Mouse (Mus musculus): ENCODE measurements at regions not wholly inside any gene's neighbourhood (a gene's known extent, or its start where the extent isn't known, plus 50 kb on each side); places are given as distances from the start of the nearest gene placed in this dataset.

- Histone ChIP-seq H3K9me3 (ENCODE audit: control insufficient read depth, low read length) (no peaks in the 10 kb centered on the region), H3K4me1 (ENCODE audit: control insufficient read depth, insufficient read depth, low read length) (no peaks in the 10 kb centered on the region), H3K27me3 (replicated peaks; ENCODE audit: control insufficient read depth, insufficient read depth, low read length) (no peaks in the 10 kb centered on the region), H3K27ac (replicated peaks; ENCODE audit: low read depth, low read length) (no peak overlapping the region), H3K4me2 (ENCODE audit: low read depth, low read length) (no peak overlapping the region), H3K36me3 (ENCODE audit: control insufficient read depth, insufficient read depth, low read length) (no peaks in the 10 kb centered on the region), H3K9ac (ENCODE audit: low read depth, low read length) (no peak overlapping the region), H3K4me3 (ENCODE audit: low read depth, low read length) (no peak overlapping the region)
- DNase-seq (ENCODE audit: low spot score) (no peak), ATAC-seq (ENCODE audit: low read depth) (no peak)
- WGBS = 50% methylated on average over 1 of the region's 1 CpGs
Measured at GRCm38 (mm10) chr9:46891829-46892228, 106.7 kb upstream of the Gm4791 start.

GRCm38 (mm10) chr9:46889933-46890662 lies 108.4 kb upstream of the Gm4791 start:
- no peaks in the 10 kb centered on the region for H3K9me3 ChIP-seq (ENCODE audit: control insufficient read depth, low read length)
- no peaks in the 10 kb centered on the region for H3K36me3 ChIP-seq (ENCODE audit: control insufficient read depth, insufficient read depth, low read length)
- 73% methylated on average over 4 of the region's 4 CpGs for WGBS
- H3K27ac ChIP-seq (replicated peaks; ENCODE audit: low read depth, low read length) = no peak overlapping the region
- ATAC-seq (ENCODE audit: low read depth) (no peak), DNase-seq (ENCODE audit: low spot score) (peak; percentile 45)
- H3K27me3 ChIP-seq (replicated peaks; ENCODE audit: control insufficient read depth, insufficient read depth, low read length) = no peaks in the 10 kb centered on the region
- H3K4me2 ChIP-seq (ENCODE audit: low read depth, low read length) = no peak overlapping the region
- no peak overlapping the region for H3K9ac ChIP-seq (ENCODE audit: low read depth, low read length)
- H3K4me3 ChIP-seq (ENCODE audit: low read depth, low read length) = no peak overlapping the region
- no peaks in the 10 kb centered on the region for H3K4me1 ChIP-seq (ENCODE audit: control insufficient read depth, insufficient read depth, low read length)

- H3K9ac ChIP-seq (ENCODE audit: low read depth, low read length) = no peak overlapping the region
- H3K27me3 ChIP-seq (replicated peaks; ENCODE audit: control insufficient read depth, insufficient read depth, low read length) = no peaks in the 10 kb centered on the region
- no peak for DNase-seq (ENCODE audit: low spot score)
- no peaks in the 10 kb centered on the region for H3K9me3 ChIP-seq (ENCODE audit: control insufficient read depth, low read length)
- no peak for ATAC-seq (ENCODE audit: low read depth)
- 84% methylated on average over 8 of the region's 8 CpGs for WGBS
- H3K36me3 ChIP-seq (ENCODE audit: control insufficient read depth, insufficient read depth, low read length) = no peaks in the 10 kb centered on the region
- no peak overlapping the region for H3K4me3 ChIP-seq (ENCODE audit: low read depth, low read length)
- no peaks in the 10 kb centered on the region for H3K4me1 ChIP-seq (ENCODE audit: control insufficient read depth, insufficient read depth, low read length)
- H3K4me2 ChIP-seq (ENCODE audit: low read depth, low read length) = no peak overlapping the region
- H3K27ac ChIP-seq (replicated peaks; ENCODE audit: low read depth, low read length) = no peak overlapping the region
Measured at GRCm38 (mm10) chr9:46871211-46871994, 127.1 kb upstream of the Gm4791 start.

- H3K4me3 ChIP-seq (ENCODE audit: low read depth, low read length) = no peak overlapping the region
- 37% methylated on average over 4 of the region's 4 CpGs for WGBS
- no peaks in the 10 kb centered on the region for H3K9me3 ChIP-seq (ENCODE audit: control insufficient read depth, low read length)
- ATAC-seq (ENCODE audit: low read depth) (no peak), DNase-seq (ENCODE audit: low spot score) (no peak)
- H3K27me3 ChIP-seq (replicated peaks; ENCODE audit: control insufficient read depth, insufficient read depth, low read length) = no peaks in the 10 kb centered on the region
- no peak overlapping the region for H3K27ac ChIP-seq (replicated peaks; ENCODE audit: low read depth, low read length)
- H3K36me3 ChIP-seq (ENCODE audit: control insufficient read depth, insufficient read depth, low read length) = no peaks in the 10 kb centered on the region
- no peak overlapping the region for H3K9ac ChIP-seq (ENCODE audit: low read depth, low read length)
- H3K4me1 ChIP-seq (ENCODE audit: control insufficient read depth, insufficient read depth, low read length) = no peaks in the 10 kb centered on the region
- H3K4me2 ChIP-seq (ENCODE audit: low read depth, low read length) = no peak overlapping the region
Measured at GRCm38 (mm10) chr9:46863934-46864333, 134.6 kb upstream of the Gm4791 start.

- no peak overlapping the region for H3K4me3 ChIP-seq (ENCODE audit: low read depth, low read length)
- no peak overlapping the region for H3K27ac ChIP-seq (replicated peaks; ENCODE audit: low read depth, low read length)
- no peak overlapping the region for H3K9ac ChIP-seq (ENCODE audit: low read depth, low read length)
- no peaks in the 10 kb centered on the region for H3K4me1 ChIP-seq (ENCODE audit: control insufficient read depth, insufficient read depth, low read length)
- H3K27me3 ChIP-seq (replicated peaks; ENCODE audit: control insufficient read depth, insufficient read depth, low read length) = no peaks in the 10 kb centered on the region
- ATAC-seq (ENCODE audit: low read depth) = no peak
- H3K4me2 ChIP-seq (ENCODE audit: low read depth, low read length) = no peak overlapping the region
- WGBS = 96% methylated on average over 13 of the region's 13 CpGs
- no peak for DNase-seq (ENCODE audit: low spot score)
- no peaks in the 10 kb centered on the region for H3K36me3 ChIP-seq (ENCODE audit: control insufficient read depth, insufficient read depth, low read length)
- H3K9me3 ChIP-seq (ENCODE audit: control insufficient read depth, low read length) = no peaks in the 10 kb centered on the region
Measured at GRCm38 (mm10) chr9:46851753-46852152, 146.8 kb upstream of the Gm4791 start.

GRCm38 (mm10) chr9:46851336-46851735 lies 147.2 kb upstream of the Gm4791 start:
- Histone ChIP-seq H3K9me3 (ENCODE audit: control insufficient read depth, low read length) (no peaks in the 10 kb centered on the region), H3K27me3 (replicated peaks; ENCODE audit: control insufficient read depth, insufficient read depth, low read length) (no peaks in the 10 kb centered on the region), H3K9ac (ENCODE audit: low read depth, low read length) (no peak overlapping the region), H3K36me3 (ENCODE audit: control insufficient read depth, insufficient read depth, low read length) (no peaks in the 10 kb centered on the region), H3K4me3 (ENCODE audit: low read depth, low read length) (no peak overlapping the region), H3K27ac (replicated peaks; ENCODE audit: low read depth, low read length) (no peak overlapping the region), H3K4me1 (ENCODE audit: control insufficient read depth, insufficient read depth, low read length) (no peaks in the 10 kb centered on the region), H3K4me2 (ENCODE audit: low read depth, low read length) (no peak overlapping the region)
- DNase-seq (ENCODE audit: low spot score) = no peak
- WGBS = 60% methylated on average over 10 of the region's 10 CpGs
- ATAC-seq (ENCODE audit: low read depth) = no peak

GRCm38 (mm10) chr9:46845276-46845675 lies 153.3 kb upstream of the Gm4791 start:
- 65% methylated on average over 3 of the region's 3 CpGs for WGBS
- no peak for ATAC-seq (ENCODE audit: low read depth)
- no peak for DNase-seq (ENCODE audit: low spot score)
- H3K9me3 ChIP-seq (ENCODE audit: control insufficient read depth, low read length) = no peaks in the 10 kb centered on the region
- H3K9ac ChIP-seq (ENCODE audit: low read depth, low read length) = no peak overlapping the region
- H3K27ac ChIP-seq (replicated peaks; ENCODE audit: low read depth, low read length) = no peak overlapping the region
- H3K27me3 ChIP-seq (replicated peaks; ENCODE audit: control insufficient read depth, insufficient read depth, low read length) = no peaks in the 10 kb centered on the region
- no peak overlapping the region for H3K4me2 ChIP-seq (ENCODE audit: low read depth, low read length)
- no peaks in the 10 kb centered on the region for H3K4me1 ChIP-seq (ENCODE audit: control insufficient read depth, insufficient read depth, low read length)
- no peak overlapping the region for H3K4me3 ChIP-seq (ENCODE audit: low read depth, low read length)
- H3K36me3 ChIP-seq (ENCODE audit: control insufficient read depth, insufficient read depth, low read length) = no peaks in the 10 kb centered on the region

- no peaks in the 10 kb centered on the region for H3K36me3 ChIP-seq (ENCODE audit: control insufficient read depth, insufficient read depth, low read length)
- 91% methylated on average over 7 of the region's 7 CpGs for whole genome bisulfite sequencing
- no peak overlapping the region for H3K27ac ChIP-seq (replicated peaks; ENCODE audit: low read depth, low read length)
- ATAC-seq (ENCODE audit: low read depth) = no peak
- DNase-seq (ENCODE audit: low spot score) = no peak
- no peak overlapping the region for H3K4me3 ChIP-seq (ENCODE audit: low read depth, low read length)
- H3K9me3 ChIP-seq (ENCODE audit: control insufficient read depth, low read length) = no peaks in the 10 kb centered on the region
- H3K27me3 ChIP-seq (replicated peaks; ENCODE audit: control insufficient read depth, insufficient read depth, low read length) = no peaks in the 10 kb centered on the region
- H3K9ac ChIP-seq (ENCODE audit: low read depth, low read length) = no peak overlapping the region
- H3K4me2 ChIP-seq (ENCODE audit: low read depth, low read length) = no peak overlapping the region
- no peaks in the 10 kb centered on the region for H3K4me1 ChIP-seq (ENCODE audit: control insufficient read depth, insufficient read depth, low read length)
Measured at GRCm38 (mm10) chr9:46843781-46844180, 154.8 kb upstream of the Gm4791 start.

- ATAC-seq (ENCODE audit: low read depth) (no peak), DNase-seq (ENCODE audit: low spot score) (no peak)
- Histone ChIP-seq H3K9ac (ENCODE audit: low read depth, low read length) (no peak overlapping the region), H3K27ac (replicated peaks; ENCODE audit: low read depth, low read length) (no peak overlapping the region), H3K9me3 (ENCODE audit: control insufficient read depth, low read length) (no peaks in the 10 kb centered on the region), H3K4me2 (ENCODE audit: low read depth, low read length) (no peak overlapping the region), H3K27me3 (replicated peaks; ENCODE audit: control insufficient read depth, insufficient read depth, low read length) (no peaks in the 10 kb centered on the region), H3K4me1 (ENCODE audit: control insufficient read depth, insufficient read depth, low read length) (no peaks in the 10 kb centered on the region), H3K36me3 (ENCODE audit: control insufficient read depth, insufficient read depth, low read length) (no peaks in the 10 kb centered on the region), H3K4me3 (ENCODE audit: low read depth, low read length) (no peak overlapping the region)
- WGBS = 83% methylated on average over 6 of the region's 6 CpGs
Measured at GRCm38 (mm10) chr9:46841571-46841970, 157.0 kb upstream of the Gm4791 start.

All from embryonic facial prominence, embryonic 14.5 days (tissue).